31 mouse cellular contexts compared by ENCODE assay signal in the genomic region with DNA sequence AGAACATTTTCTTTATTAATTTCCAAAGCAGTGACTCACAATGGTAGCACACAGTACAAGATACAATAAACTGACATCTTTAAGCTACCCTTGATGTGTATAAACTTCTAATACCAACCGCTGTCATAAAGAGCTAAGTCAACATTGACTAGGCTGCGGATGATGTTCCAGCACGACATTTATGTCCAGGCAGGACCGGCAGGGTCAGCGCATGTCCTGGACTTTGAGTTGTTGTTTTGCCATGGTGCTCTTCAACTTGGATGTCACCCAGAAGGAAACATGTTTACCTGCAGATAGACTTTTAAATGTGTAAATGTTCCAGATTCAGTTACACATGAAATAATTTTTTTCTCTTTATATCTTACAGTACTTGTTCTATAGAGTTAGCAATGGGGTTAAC.
"Had no signal": no experiment of that assay in that cellular context is flagged by ENCODE, and none has a peak within 500 bp of the region (broad histone marks: within the 10 kb centered on the region; RNA-seq: fewer than 3 reads in every experiment).

No protein-coding gene starts in this region.

- H3K27ac ChIP-seq: left cerebral cortex, adult 2 months; limb, embryonic 10.5 days; limb, embryonic 12.5 days; limb, embryonic 13.5 days; limb, embryonic 15.5 days; liver, embryonic 13.5 days; liver, embryonic 14.5 days; liver, embryonic 15.5 days; lung, embryonic 15.5 days; macrophage; midbrain, embryonic 10.5 days; midbrain, embryonic 12.5 days; midbrain, embryonic 13.5 days; midbrain, embryonic 15.5 days; neural tube, embryonic 12.5 days; neural tube, embryonic 13.5 days had no signal

- DNase-seq: left cerebral cortex, postnatal 4 days; liver; liver, embryonic 13.5 days; lung, adult 18-20 months; lung, adult 2 months; lung, embryonic 14.5 days; lung, postnatal 10 days; lung, postnatal 14 days; lung, postnatal 36 days; lung, postnatal 4 days; midbrain, embryonic 14.5 days had no signal

- H3K9me3 ChIP-seq: limb, embryonic 10.5 days; limb, embryonic 12.5 days; limb, embryonic 15.5 days; liver, embryonic 13.5 days; liver, embryonic 15.5 days; lung, embryonic 15.5 days; midbrain, embryonic 10.5 days; midbrain, embryonic 12.5 days; midbrain, embryonic 13.5 days; midbrain, embryonic 15.5 days; neural tube, embryonic 12.5 days; neural tube, embryonic 13.5 days had no signal

- H3K9ac ChIP-seq: limb, embryonic 12.5 days; limb, embryonic 13.5 days; limb, embryonic 15.5 days; liver, embryonic 13.5 days; liver, embryonic 14.5 days; liver, embryonic 15.5 days; lung, embryonic 14.5 days; lung, embryonic 15.5 days; midbrain, embryonic 12.5 days; midbrain, embryonic 13.5 days; midbrain, embryonic 15.5 days; neural tube, embryonic 12.5 days; neural tube, embryonic 13.5 days had no signal

- ATAC-seq: lung, postnatal 0 days; midbrain, embryonic 13.5 days; midbrain, embryonic 15.5 days; midbrain, embryonic 16.5 days had no signal

- H3K27me3 ChIP-seq: limb, embryonic 12.5 days; limb, embryonic 13.5 days; limb, embryonic 15.5 days; liver, embryonic 13.5 days; liver, embryonic 15.5 days; lung, embryonic 15.5 days; megakaryocyte, embryonic 14.5 days; midbrain, embryonic 12.5 days; midbrain, embryonic 13.5 days; midbrain, embryonic 15.5 days; neural tube, embryonic 12.5 days; neural tube, embryonic 13.5 days had no signal

- H3K36me3 ChIP-seq: limb, embryonic 10.5 days; limb, embryonic 12.5 days; limb, embryonic 13.5 days; limb, embryonic 15.5 days; liver, embryonic 13.5 days; liver, embryonic 15.5 days; lung, embryonic 15.5 days; midbrain, embryonic 10.5 days; midbrain, embryonic 12.5 days; midbrain, embryonic 13.5 days; midbrain, embryonic 15.5 days; neural tube, embryonic 12.5 days; neural tube, embryonic 13.5 days had no signal

- H3K4me3 ChIP-seq: left cerebral cortex, adult 2 months; limb, embryonic 10.5 days; limb, embryonic 12.5 days; limb, embryonic 13.5 days; limb, embryonic 15.5 days; liver, embryonic 13.5 days; liver, embryonic 15.5 days; lung, embryonic 15.5 days; megakaryocyte, embryonic 14.5 days; midbrain, embryonic 10.5 days; midbrain, embryonic 12.5 days; midbrain, embryonic 13.5 days; midbrain, embryonic 15.5 days; myocyte; neural tube, embryonic 12.5 days; neural tube, embryonic 13.5 days had no signal

- H3K4me1 ChIP-seq: limb, embryonic 10.5 days; limb, embryonic 12.5 days; limb, embryonic 13.5 days; limb, embryonic 15.5 days; liver, embryonic 13.5 days; liver, embryonic 15.5 days; lung, embryonic 15.5 days; megakaryocyte, embryonic 14.5 days; midbrain, embryonic 10.5 days; midbrain, embryonic 12.5 days; midbrain, embryonic 13.5 days; midbrain, embryonic 15.5 days; neural tube, embryonic 12.5 days; neural tube, embryonic 13.5 days had no signal

- H3K4me2 ChIP-seq: limb, embryonic 12.5 days; limb, embryonic 13.5 days; limb, embryonic 15.5 days; liver, embryonic 13.5 days; liver, embryonic 15.5 days; lung, embryonic 14.5 days; lung, embryonic 15.5 days; midbrain, embryonic 11.5 days; midbrain, embryonic 12.5 days; midbrain, embryonic 13.5 days; midbrain, embryonic 15.5 days; neural tube, embryonic 12.5 days; neural tube, embryonic 13.5 days had no signal
